Mouse (Mus musculus) limb, embryonic 12.5 days (tissue): ENCODE measurements around the gene Stac2. TPM values are rescaled to one million over a fixed set of nuclear protein-coding genes. Genes with fewer than 3 reads are reported as not detected.

ENCODE experiments used
- ATAC-seq: fragments of 200-750 bp; cut with Nextera tagmentation; 2 replicates; pipeline ENCODE4 v1.8.0; 2017; ENCODE audit warnings: low read depth, moderate TSS enrichment; ENCODE audit not compliant: insufficient number of reproducible peaks, insufficient read depth, low FRiP score, low TSS enrichment
- H3K27ac ChIP-seq: fragments of 300-500 bp; sonication (generic); 2 replicates; pipeline ENCODE4 v1.5.1; 2016; ENCODE audit warnings: mild to moderate bottlenecking, moderate library complexity
- H3K27me3 ChIP-seq: fragments of 300-500 bp; sonication (generic); 2 replicates; pipeline ENCODE4 v1.6.1; 2016; ENCODE audit warnings: mild to moderate bottlenecking, moderate library complexity
- H3K36me3 ChIP-seq: fragments of 300-500 bp; sonication (generic); 2 replicates; pipeline ENCODE4 v1.6.1; 2016; ENCODE audit warnings: mild to moderate bottlenecking, moderate library complexity
- H3K4me1 ChIP-seq: fragments of 300-500 bp; sonication (generic); replicated peaks from 2 replicates; pipeline ENCODE4 v1.6.1; 2016
- H3K4me2 ChIP-seq: fragments of 300-500 bp; sonication (generic); 2 replicates; pipeline ENCODE4 v1.6.1; 2016; ENCODE audit warnings: mild to moderate bottlenecking, moderate library complexity
- H3K4me3 ChIP-seq: fragments of 300-500 bp; sonication (generic); replicated peaks from 2 replicates; pipeline ENCODE4 v1.5.1; 2016; ENCODE audit warnings: mild to moderate bottlenecking
- H3K9ac ChIP-seq: fragments of 300-500 bp; sonication (generic); replicated peaks from 2 replicates; pipeline ENCODE4 v1.6.1; 2016; ENCODE audit warnings: mild to moderate bottlenecking, moderate library complexity
- H3K9me3 ChIP-seq: fragments of 300-500 bp; sonication (generic); 2 replicates; pipeline ENCODE4 v1.6.1; 2016; ENCODE audit warnings: mild to moderate bottlenecking, moderate library complexity
- WGBS: fragments of 180-500 bp; shearing (Covaris S2); methylation state at CpG from one replicate; pipeline ENCODE4 v1.1.7; 2016; 5-methylcytosine and 5-hydroxymethylcytosine counted together
- polyA plus RNA-seq: library from polyadenylated mRNA; unstranded; fragments of >200 nt; fragmentation: Nextera tagmentation; extraction: Ambion mirVana; gene quantifications from 2 replicates; pipeline ENCODE4 v1.2.1, GENCODE M21; 2016

Gene Stac2
- 0.31 and 0.68 TPM in 2 replicates for polyA plus RNA-seq

GRCm38 (mm10) chr11:98052989-98053834, at the start of gene Stac2:
Gene Stac2, minus strand, starts transcription at chr11:98053462.
- peak within 1 kb of the TSS; percentile 51 for H3K4me3 ChIP-seq
- H3K9me3 ChIP-seq: no peaks in the 10 kb centered on the region
- H3K4me1 ChIP-seq: peaks cover 29% of the 10 kb centered on the region
- H3K9ac ChIP-seq: peak within 1 kb of the TSS; percentile 57
- H3K27ac ChIP-seq: no peak within 1 kb of the TSS
- peak; percentile 82 for ATAC-seq
- H3K27me3 ChIP-seq: peaks cover 79% of the 10 kb centered on the region
- H3K36me3 ChIP-seq: no peaks in the 10 kb centered on the region
- 2% methylated on average over 44 of the region's 48 CpGs for WGBS
- peak within 1 kb of the TSS; percentile 68 for H3K4me2 ChIP-seq

- Histone ChIP-seq H3K36me3 (peaks cover 91% of the 10 kb centered on the region), H3K27me3 (no peaks in the 10 kb centered on the region), H3K9me3 (no peaks in the 10 kb centered on the region), H3K4me2 (no peak overlapping the region), H3K4me1 (no peaks in the 10 kb centered on the region), H3K27ac (no peak overlapping the region), H3K4me3 (no peak overlapping the region), H3K9ac (no peak overlapping the region)
- 85% methylated on average over 3 of the region's 3 CpGs for WGBS
- no peak for ATAC-seq
These were observed 48.1 kb upstream of the Stac2 start for GRCm38 (mm10) chr11:98101332-98101731.

- no peak for ATAC-seq
- H3K9me3 ChIP-seq: no peaks in the 10 kb centered on the region
- H3K27me3 ChIP-seq: no peaks in the 10 kb centered on the region
- H3K9ac ChIP-seq: no peak overlapping the region
- no peak overlapping the region for H3K27ac ChIP-seq
- H3K36me3 ChIP-seq: peaks cover 70% of the 10 kb centered on the region
- peaks cover 4% of the 10 kb centered on the region for H3K4me1 ChIP-seq
- no peak overlapping the region for H3K4me3 ChIP-seq
- no peak overlapping the region for H3K4me2 ChIP-seq
- 90% methylated on average over 9 of the region's 9 CpGs for WGBS
These were observed 37.3 kb upstream of the Stac2 start for GRCm38 (mm10) chr11:98090583-98090982.

GRCm38 (mm10) chr11:98088224-98088623, 35.0 kb upstream of the Stac2 start:
- Histone ChIP-seq H3K4me2 (no peak overlapping the region), H3K36me3 (peaks cover 68% of the 10 kb centered on the region), H3K4me3 (no peak overlapping the region), H3K9me3 (no peaks in the 10 kb centered on the region), H3K4me1 (peaks cover 4% of the 10 kb centered on the region), H3K27ac (no peak overlapping the region), H3K27me3 (no peaks in the 10 kb centered on the region), H3K9ac (no peak overlapping the region)
- 47% methylated on average over 7 of the region's 7 CpGs for WGBS
- ATAC-seq: no peak

GRCm38 (mm10) chr11:98086574-98086973, 33.3 kb upstream of the Stac2 start:
- Histone ChIP-seq H3K27me3 (no peaks in the 10 kb centered on the region), H3K9ac (no peak overlapping the region), H3K9me3 (no peaks in the 10 kb centered on the region), H3K27ac (no peak overlapping the region), H3K4me2 (no peak overlapping the region), H3K4me1 (peaks cover 4% of the 10 kb centered on the region), H3K4me3 (no peak overlapping the region), H3K36me3 (peaks cover 66% of the 10 kb centered on the region)
- ATAC-seq: no peak
- 74% methylated on average over 7 of the region's 7 CpGs for WGBS

- ATAC-seq: no peak
- Histone ChIP-seq H3K4me3 (no peak overlapping the region), H3K27ac (no peak overlapping the region), H3K9ac (no peak overlapping the region), H3K27me3 (no peaks in the 10 kb centered on the region), H3K4me2 (no peak overlapping the region), H3K4me1 (peaks cover 4% of the 10 kb centered on the region), H3K9me3 (peaks cover under 1% of the 10 kb centered on the region; the same call in 1 of the 2 replicates), H3K36me3 (peaks cover 63% of the 10 kb centered on the region)
- 92% methylated on average over 9 of the region's 9 CpGs for WGBS
These were observed 32.9 kb upstream of the Stac2 start for GRCm38 (mm10) chr11:98086141-98086540.

GRCm38 (mm10) chr11:98082745-98083144, 29.5 kb upstream of the Stac2 start:
- WGBS: 84% methylated on average over 7 of the region's 7 CpGs

GRCm38 (mm10) chr11:98080450-98080849, 27.2 kb upstream of the Stac2 start:
- no peak overlapping the region for H3K27ac ChIP-seq

More at GRCm38 (mm10) chr11:98082745-98083144, 29.5 kb upstream of the Stac2 start:
- no peak for ATAC-seq
- Histone ChIP-seq H3K9me3 (peaks cover 3% of the 10 kb centered on the region; the same call in 1 of the 2 replicates), H3K27ac (no peak overlapping the region), H3K4me3 (no peak overlapping the region), H3K36me3 (peaks cover 31% of the 10 kb centered on the region), H3K4me1 (no peaks in the 10 kb centered on the region), H3K4me2 (no peak overlapping the region), H3K27me3 (no peaks in the 10 kb centered on the region), H3K9ac (no peak overlapping the region)

GRCm38 (mm10) chr11:98077086-98077485, 23.8 kb upstream of the Stac2 start:
- no peak overlapping the region for H3K27ac ChIP-seq
- no peak overlapping the region for H3K4me2 ChIP-seq
- H3K27me3 ChIP-seq: 0 out of 2 replicates have a peak, but pooled peaks cover 4% of the 10 kb centered on the region
- ATAC-seq: no peak
- 81% methylated on average over 8 of the region's 8 CpGs for WGBS
- H3K9ac ChIP-seq: no peak overlapping the region
- peaks cover 7% of the 10 kb centered on the region; the same call in 1 of the 2 replicates for H3K36me3 ChIP-seq
- no peak overlapping the region for H3K4me3 ChIP-seq
- peaks cover 3% of the 10 kb centered on the region; the same call in 1 of the 2 replicates for H3K9me3 ChIP-seq
- 0 out of 2 replicates have a peak, but pooled peaks cover 2% of the 10 kb centered on the region for H3K4me1 ChIP-seq

More at GRCm38 (mm10) chr11:98080450-98080849, 27.2 kb upstream of the Stac2 start:
- Histone ChIP-seq H3K9ac (no peak overlapping the region), H3K27me3 (0 out of 2 replicates have a peak, but pooled peaks cover 4% of the 10 kb centered on the region), H3K4me3 (no peak overlapping the region), H3K36me3 (peaks cover 19% of the 10 kb centered on the region; the same call in 1 of the 2 replicates), H3K4me1 (no peaks in the 10 kb centered on the region), H3K4me2 (no peak overlapping the region), H3K9me3 (peaks cover 3% of the 10 kb centered on the region; the same call in 1 of the 2 replicates)
- no peak for ATAC-seq
- WGBS: 90% methylated on average over 6 of the region's 6 CpGs

- no peak overlapping the region for H3K9ac ChIP-seq
- H3K27ac ChIP-seq: no peak overlapping the region
- 0 out of 2 replicates have a peak, but pooled peaks cover 4% of the 10 kb centered on the region for H3K27me3 ChIP-seq
- H3K9me3 ChIP-seq: no peaks in the 10 kb centered on the region
- H3K36me3 ChIP-seq: no peaks in the 10 kb centered on the region
- H3K4me3 ChIP-seq: no peak overlapping the region
- no peak for ATAC-seq
- WGBS: 21% methylated on average over 13 of the region's 13 CpGs
- H3K4me2 ChIP-seq: no peak overlapping the region
- H3K4me1 ChIP-seq: 0 out of 2 replicates have a peak, but pooled peaks cover 2% of the 10 kb centered on the region
These were observed 22.0 kb upstream of the Stac2 start for GRCm38 (mm10) chr11:98075195-98075808.

GRCm38 (mm10) chr11:98073442-98073841, 20.2 kb upstream of the Stac2 start:
- H3K4me1 ChIP-seq: 0 out of 2 replicates have a peak, but pooled peaks cover 2% of the 10 kb centered on the region
- H3K27ac ChIP-seq: no peak overlapping the region
- 0 out of 2 replicates have a peak, but pooled peaks cover 4% of the 10 kb centered on the region for H3K27me3 ChIP-seq
- WGBS: 91% methylated on average over 4 of the region's 4 CpGs
- no peak overlapping the region for H3K4me3 ChIP-seq
- no peak overlapping the region for H3K9ac ChIP-seq
- H3K4me2 ChIP-seq: no peak overlapping the region
- no peaks in the 10 kb centered on the region for H3K36me3 ChIP-seq
- H3K9me3 ChIP-seq: no peaks in the 10 kb centered on the region
- no peak for ATAC-seq
